Mouse (Mus musculus): Measurements from ENCODE around the gene Plb1.

Plb1 gene

DNA sequence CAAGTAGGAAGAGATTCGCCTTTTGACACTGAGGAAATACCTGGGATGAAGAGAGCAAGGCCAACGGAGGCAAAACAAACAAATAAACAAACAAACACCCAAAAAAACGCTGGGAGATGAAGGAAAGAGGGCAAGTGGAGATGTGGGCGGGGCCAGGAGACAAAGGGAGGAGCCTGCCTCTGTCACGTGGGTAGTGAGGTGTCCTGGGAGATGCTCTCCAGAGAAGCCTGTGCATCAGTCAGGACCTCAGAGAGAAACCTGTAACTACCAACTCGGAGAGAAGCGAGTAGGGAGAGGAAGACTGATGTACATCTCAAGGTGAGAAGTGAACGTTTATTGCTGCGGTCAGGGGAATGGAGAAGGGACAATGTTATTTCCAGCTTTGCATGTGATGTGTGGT is at the start of gene Plb1:
Gene Plb1 (plus strand): TSS at position 235 of the 400 bp plus-strand sequence.
- DNase-seq (ENCODE audit: low spot score in 2 of 2), result no peak

DNA sequence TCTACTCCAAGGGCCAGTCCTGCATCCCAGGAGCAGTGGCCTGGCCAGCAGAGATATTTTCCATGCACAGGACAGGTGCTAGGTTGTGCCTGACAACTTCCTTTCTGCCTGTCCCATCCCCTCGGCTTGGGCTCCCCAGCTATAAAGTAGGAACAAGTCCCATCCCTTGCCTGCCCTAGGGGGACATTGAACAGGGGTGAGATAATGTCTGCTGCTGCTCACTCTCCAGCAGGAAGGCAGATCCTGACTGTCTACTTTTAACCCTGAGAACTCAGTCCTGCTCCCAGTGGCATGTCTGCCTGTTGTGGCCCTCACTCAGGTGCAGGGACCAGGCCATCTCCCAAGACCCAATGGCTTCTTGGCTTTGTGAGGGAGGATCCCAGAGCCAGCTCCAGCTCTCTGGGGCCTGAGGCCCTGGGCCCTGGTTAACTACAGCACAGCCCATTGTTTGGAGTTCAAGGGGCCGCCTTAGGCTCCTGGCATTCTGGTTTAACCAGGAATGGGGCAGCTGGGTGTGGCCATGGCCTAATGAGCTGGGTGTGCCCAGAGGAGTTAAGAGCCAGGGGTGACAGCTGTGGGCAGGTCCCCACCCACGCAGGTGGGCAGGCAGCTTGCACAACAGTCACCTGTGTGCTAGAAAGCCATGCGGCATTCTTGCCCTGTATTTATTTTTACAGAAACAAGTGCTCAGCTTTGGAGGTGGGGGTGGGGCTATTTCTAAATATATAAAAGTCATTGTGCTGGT is 49.5 kb upstream of the Plb1 start:
- no peak for DNase-seq (ENCODE audit: low spot score in 2 of 2)

DNA sequence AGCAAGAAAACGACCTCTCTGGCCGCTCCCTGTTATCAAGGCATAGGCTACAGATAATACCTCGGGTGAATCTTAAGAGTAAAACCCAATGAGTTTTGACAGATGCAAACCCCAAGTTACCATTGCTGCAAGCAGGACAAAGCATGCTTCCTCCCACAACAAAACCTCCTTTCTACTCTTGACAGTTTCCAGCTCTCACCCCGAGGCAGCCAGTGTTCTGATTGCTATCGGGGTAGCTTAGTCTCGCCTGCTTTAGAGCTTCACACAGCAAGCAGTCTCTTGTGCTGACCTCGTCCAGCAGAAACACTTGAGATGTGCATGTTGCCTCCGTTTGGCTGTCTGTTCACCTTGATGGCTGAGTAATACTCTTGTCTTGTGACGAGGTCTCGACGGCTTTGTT is 44.8 kb upstream of the Plb1 start:
- DNase-seq (ENCODE audit: low spot score in 2 of 2), result no peak

DNA sequence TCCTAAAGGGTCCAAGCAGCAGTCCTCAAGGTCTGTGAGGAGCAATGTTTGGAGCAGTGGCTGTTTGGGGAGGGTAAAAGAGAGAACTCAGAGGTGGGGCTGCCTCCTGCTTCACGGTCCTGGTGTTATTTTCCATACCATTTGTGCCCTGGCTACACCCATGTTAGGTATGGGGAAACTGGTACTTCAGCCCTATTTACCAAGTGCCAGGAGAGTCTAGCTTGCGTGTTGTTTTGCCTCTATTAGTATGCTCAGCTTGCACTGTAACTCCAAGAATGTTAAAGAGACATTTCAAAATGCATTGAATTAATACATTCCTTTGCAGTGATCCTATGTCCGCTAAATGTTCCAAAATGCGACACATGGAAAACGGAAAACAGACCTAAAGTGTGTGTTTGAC is 41.2 kb upstream of the Plb1 start:
- DNase-seq (ENCODE audit: low spot score in 2 of 2), result no peak

DNA sequence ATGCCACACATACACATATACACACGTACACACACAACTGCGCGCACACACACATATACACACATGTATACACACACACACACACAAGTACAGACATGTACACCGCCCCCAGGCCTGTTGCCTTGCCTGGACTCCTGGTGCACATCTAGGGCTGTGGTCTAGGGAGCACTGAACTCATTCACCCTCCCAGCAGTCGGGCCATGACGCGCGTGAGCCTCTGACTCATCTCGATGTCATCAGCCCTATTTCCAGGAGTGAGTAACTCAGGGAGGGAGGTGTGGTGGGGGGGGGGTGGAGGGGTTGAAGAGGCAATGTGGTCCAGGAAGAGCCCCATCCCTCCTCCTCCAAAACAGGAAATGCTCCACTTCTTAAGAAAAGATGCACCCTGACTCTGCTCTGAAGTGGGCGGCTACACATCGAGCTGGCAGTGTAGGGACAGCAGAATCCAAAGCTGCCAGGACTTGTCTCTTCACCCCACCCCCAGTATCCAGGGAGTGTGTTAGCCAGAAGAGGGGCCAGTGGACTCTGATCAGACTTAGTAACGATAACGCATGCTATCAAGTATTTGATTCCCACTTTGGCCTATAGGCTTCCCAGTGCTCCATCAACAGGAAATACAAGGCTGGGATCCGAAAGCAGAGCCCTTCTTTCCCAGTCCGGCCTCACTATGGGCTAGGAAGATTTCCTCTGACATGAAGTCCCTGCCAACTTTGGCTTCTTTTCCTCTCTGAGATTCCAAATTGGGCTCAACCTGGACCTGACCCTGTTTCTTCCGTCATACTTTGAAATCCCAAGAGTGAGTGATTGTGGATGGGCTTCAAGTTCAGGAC is 40.3 kb upstream of the Plb1 start:
- no peak for DNase-seq (ENCODE audit: low spot score in 2 of 2)

DNA sequence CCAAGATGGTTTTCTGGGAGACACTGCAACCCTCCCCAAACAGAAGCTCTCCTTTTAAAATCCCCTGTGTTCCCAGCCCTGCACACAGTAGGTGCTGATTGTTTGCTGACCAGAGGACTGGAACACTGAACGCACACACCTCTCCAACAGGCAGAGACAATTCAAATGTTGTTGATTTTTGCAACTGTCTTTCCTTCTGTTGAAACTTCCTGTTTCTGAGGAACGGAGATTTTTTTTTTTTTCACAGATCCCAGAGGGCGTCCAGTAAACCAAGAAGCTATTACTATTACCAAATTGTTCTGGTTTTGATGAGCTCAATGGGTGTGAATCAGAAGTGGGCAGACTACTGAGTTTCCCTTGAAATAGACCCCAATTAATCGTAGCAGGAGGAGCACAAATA is 38.3 kb upstream of the Plb1 start:
- DNase-seq (ENCODE audit: low spot score in 2 of 2), result no peak

DNA sequence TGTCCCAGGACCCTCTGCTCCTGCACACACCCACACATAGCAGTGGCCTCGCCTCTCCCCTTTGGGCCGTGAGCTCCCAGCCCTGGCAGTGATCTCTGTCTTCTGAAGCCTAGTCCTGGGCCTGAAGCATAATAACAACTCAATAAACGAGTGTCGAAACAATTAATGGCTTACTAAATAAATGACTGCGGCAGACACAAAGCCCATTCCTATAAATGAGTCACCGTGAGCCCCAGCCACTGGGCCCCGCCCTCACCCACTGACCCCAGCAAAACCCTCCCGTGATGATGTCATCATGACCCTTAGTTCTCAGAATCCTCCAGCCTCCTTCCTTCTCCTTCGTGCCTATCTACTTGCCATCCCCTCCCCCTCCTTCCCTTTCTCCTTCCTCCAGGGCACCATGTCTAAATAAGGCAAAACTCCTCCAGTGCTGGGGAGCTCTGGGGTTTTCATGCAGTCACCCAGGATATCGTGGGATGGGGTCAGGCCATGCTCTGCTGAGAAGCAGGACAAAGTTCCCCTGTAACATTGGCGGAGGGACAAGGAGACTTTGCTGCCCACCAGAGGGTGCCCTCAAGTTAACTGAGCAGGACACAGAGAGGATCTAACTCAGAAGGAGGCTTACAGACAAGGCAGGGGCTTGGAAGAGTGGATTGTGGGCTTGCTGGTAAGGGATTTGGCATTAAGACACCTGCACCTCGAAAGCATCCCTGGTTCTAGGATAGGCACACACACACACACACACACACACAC is 36.5 kb upstream of the Plb1 start:
- DNase-seq (ENCODE audit: low spot score in 2 of 2), result no peak

DNA sequence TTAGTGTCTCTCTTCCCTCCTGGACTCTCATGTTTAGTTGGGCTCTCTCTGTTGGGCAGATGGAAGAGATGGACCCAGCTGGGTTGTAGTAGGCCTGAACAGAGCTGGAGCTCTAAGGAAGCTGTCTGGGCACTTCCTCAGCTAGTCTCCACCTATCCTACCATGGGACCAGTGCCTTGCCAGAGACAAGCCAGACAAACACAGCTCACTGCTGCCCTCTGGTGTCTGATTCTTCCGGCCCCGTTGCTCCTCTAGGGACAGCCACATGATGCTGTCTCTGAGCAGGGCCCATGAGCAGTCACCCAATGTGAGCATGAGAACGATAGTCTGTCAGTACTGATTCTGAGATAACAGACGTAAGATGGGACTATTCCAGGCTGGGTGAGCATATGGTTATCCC is 34.8 kb upstream of the Plb1 start:
- peak; percentile 85 to 89 for DNase-seq (ENCODE audit: low spot score in 2 of 2)

DNA sequence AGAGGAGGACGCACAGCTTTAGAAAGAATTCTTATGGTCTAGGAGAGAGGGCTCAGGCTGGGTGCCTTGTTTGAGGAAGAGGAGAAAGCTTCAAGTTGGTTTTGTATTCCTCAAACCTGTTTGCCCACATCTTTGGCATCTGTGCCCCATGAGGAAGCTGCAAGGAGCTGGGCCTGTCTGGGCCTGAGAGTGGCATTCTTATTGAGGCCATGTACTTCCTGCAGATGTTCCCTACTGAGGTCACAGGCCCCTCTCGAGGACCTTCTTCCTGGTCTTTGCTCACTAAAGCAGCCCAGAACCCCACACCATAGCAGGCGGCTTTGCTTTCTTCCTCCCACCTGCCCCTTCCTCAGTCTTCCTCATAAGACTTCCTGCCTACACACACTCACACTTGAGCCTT is 33.4 kb upstream of the Plb1 start:
- DNase-seq (ENCODE audit: low spot score in 2 of 2), result no peak

DNA sequence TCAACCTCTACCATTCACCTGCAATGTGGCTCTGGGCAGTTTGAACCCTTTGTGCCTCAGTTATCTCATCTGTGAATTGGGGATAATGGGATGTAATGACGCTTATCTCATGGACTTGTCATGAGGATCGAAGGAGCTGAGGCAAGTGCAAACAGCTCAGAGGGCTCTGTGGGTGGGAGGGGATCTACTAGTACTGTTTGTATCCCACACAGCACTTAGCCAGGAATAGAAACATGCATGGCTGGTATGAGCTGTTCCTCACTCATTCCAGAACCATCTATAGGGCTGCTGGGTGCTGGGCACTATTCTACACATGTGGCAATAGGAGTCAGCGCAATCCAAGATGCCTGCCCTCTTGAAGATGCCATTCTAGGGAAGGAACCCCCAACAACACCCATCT is 32.9 kb upstream of the Plb1 start:
- DNase-seq (ENCODE audit: low spot score in 2 of 2), result no peak

DNA sequence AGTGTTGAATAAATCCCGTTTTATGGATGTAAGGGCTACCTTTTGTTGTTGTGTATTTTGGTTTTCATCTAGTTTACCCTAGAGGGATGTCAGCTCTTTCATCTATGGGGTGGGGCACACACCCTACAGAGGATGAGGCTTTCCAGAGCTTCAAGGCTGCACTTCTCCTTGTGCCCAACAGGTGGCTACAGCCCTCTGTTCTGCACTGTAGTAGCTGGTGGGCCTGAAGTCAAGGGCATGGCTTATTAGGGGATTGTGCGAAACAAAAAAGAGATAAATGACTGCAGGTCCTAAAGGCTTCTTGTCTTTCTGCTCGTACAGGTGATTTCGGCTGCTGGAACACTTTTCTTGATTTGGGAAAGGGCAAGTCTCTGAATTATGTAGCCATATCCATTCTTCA is 27.9 kb upstream of the Plb1 start:
- no peak for DNase-seq (ENCODE audit: low spot score in 2 of 2)

DNA sequence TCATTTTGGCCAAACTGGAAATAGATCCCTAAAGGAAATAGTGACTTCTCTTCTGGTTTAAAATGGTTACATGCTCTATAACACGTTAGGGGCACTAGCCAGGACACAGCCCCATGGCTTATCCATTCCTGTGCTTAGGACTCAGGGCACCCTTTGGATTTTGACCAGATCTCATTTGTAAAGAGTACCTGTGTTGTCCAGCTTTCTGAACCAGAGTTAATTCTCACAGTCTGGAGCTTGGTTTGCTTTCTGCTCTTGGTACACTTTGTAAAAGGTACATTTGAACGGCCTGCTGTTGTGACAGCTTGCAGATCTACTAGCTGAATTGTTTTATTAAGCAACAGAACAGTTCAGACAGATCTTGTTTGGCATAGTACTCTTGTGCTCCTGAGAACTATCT is 25.8 kb upstream of the Plb1 start:
- DNase-seq (ENCODE audit: low spot score in 2 of 2), result no peak

DNA sequence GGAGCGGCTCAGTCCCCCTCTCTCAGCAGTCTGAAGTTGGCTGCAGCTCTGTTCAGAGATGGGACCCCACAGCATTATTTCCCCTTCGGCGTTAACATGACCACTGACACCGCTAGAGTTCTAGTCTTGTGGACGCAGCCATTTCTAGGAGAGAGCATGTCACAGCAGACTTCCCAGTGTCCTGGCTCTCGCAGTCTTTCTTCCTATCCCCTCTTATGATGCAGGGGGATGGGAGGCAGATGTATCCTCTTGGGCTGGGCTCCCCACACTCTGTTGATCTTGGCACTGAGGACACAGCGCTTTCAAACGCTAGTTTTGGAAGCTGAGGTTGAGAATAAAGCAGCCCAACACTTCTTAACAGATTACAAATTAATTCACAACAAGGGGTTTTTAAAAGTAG is 24.0 kb upstream of the Plb1 start:
- no peak for DNase-seq (ENCODE audit: low spot score in 2 of 2)

DNA sequence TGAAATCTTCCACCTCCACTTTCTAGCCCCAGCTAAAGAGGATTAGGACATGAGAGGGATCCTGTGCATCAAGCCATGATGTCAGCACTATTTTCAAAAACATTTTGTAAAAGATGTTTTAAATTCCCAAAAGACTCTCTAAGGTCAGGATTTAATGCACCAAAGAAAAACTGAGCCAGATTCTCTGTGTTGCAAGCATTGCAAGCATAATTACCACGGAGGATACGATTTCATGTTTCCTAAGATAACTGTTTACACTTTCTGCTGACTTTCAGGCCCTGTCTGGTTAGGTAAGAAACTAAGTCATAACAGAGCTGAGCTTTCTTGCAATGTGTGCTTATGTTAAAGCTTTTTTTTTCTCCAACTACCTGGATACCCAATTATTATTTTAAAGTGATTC is 21.5 kb upstream of the Plb1 start:
- no peak for DNase-seq (ENCODE audit: low spot score in 2 of 2)

DNA sequence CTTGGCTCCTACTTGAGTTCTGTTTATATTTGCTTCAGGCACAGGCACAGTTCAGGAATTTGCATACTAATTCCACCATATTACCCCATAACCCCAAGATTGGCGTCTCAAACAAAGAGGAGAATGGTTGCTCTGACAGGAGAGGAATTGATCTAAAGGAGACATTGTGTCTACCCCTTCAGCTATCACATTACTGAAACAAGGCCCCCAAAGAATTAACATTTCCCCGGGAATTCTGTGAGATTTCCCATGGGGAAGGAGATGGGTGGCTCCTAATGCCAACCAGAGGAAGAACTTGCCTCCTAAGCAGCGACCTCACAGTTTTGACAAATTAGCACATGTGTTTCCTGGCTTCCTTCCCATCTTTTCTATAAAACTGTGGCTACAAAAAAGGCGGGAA is 18.8 kb upstream of the Plb1 start:
- no peak for DNase-seq (ENCODE audit: low spot score in 2 of 2)

DNA sequence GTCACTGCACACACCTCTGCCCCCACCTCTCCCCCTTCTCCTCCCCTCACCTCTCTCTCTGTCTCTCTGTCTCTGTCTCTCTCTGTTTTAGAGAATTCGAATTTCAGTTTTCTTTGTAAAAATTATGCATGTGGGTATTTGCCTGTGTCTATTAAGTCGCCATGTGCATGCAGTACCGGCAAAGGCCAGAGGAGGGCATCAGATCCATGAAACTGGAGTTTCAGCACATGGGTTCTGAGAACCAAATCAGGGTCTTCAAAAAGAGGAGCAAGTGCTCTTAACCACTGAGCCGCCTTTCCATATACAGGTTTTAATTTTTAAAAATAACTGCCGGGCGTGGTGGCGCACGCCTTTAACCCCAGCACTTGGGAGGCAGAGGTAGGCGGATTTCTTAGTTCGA is 17.0 kb upstream of the Plb1 start:
- DNase-seq (ENCODE audit: low spot score in 2 of 2), result peak in 1 of 2 experiments; percentile 20

DNA sequence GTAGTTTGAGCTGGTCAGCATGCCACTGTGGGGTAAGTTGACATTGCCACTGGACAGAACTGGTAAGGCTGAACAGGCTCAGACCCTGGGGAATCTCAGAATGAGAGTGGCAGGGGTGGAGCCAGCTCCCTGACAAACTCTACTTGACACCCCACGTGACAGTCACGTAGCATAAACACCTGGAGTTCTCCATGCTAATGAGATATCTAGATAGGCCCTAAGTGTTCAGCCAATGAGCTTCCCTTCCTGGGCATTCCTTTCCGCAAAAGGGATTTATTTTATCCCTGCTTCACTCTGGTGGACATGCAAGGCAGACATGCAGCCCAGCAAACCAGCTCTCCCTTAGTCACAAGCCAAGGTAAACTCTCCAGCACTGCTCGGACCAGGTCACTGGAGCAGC is 16.0 kb upstream of the Plb1 start:
- DNase-seq (ENCODE audit: low spot score in 2 of 2), result no peak

DNA sequence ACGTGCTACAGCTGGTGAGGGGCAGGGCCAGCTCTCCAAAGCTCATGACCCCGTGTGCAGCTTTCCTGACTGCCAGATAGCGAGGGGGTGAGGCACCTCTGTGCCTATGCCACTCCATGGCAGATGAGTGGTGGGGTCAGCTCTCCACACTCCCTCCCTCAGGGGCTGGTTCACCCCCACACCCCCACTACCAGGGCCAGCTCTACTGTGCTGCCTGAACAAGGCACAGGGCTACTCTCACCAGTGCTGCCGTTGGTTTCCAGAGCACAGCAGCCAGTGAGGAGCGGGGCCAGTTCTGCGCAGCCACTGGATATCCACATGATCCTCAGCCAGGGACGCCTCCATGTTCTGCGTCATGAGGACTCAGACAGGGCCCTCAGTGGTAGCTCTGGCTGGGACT is 15.0 kb upstream of the Plb1 start:
- DNase-seq (ENCODE audit: low spot score in 2 of 2), result no peak

DNA sequence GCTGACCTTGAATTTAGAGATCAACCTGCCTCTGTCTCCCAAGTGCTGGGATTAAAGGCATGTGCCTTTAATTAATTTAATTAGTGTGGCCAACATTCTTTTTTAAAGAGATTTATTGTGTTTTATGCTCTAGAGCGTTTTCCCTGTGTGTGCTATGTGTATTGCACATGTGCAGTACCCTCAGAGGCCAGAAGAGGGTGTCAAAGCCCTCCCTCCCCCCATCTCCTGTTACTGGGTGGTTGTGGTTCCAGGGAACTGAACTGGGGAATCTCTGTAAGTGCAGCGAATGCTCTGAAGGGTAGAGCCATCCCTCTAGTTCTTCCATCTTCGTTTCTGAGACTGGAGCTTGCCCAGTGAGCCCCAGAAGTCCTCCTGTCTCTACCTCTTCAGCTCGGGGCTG is 2.1 kb upstream of the Plb1 start:
- DNase-seq (ENCODE audit: low spot score in 2 of 2), result no peak

DNA sequence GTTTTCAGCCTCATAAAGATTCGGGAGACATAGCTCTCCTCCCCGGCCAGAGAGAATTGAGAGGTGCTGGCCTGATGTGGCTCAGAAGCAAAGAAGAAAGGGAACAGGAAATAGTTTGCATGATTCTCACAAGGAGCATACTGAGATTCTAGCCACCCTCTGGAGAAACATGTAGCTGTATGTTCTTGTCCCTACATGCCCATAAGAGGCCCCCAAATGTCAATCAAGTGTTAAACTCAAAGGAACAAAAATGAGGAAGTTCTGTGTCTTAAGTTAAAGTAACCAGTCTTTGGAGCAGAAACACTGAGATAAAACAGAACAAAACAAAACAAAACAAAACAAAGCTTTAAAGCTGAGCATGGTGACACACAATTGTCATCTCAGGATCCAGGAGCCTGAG is 6.8 kb downstream of the Plb1 start:
- no peak for DNase-seq (ENCODE audit: low spot score in 2 of 2)

DNA sequence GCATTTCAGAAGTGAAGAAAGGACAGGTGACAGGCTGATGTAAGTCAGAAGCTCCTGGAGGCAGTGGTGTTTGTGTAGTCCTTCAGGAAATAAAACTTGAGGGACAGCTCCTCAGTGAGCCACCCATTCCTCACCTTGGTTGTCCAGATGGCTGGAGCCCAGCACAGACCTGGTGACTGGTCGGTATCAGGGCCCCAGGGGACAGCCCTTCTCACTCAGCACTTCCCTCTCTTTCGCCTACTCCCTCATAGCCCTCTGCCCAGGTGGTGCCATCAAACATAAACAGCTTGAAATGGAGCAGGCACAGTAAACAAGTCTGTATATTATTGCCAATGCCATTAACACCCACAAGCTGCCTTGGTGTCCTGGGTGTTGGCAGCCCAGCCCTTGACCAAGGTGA is 8.2 kb downstream of the Plb1 start:
- no peak for DNase-seq (ENCODE audit: low spot score in 2 of 2)

DNA sequence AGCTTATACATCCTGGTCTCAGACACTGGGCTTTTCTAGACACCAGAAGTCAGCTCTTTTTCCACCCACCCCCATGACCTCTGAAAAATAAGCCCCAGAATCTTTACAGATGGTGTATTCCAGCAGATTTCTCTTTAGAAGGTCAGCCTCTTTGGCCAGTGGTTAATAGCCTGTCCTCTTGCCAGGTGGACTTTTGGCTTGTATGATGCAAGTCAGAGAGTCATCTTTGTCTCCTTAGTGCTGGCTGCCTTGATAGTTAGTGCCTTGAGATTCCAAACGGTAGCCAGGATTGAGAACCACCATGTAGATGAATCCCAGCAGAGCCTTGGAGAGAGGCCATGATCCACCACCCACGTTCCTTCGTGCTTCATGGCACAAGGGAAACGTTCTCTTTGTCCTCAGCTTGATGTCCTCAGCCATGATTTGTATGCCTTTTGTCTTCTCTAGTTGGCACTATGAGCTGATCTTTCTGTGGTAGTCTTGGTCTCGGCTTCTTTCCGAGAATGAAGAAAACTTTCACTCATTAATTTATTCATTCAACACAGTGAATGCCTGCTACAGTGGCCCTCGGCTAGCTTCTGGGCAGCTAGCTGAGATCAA is 10.9 kb downstream of the Plb1 start:
- DNase-seq (ENCODE audit: low spot score in 2 of 2), result no peak

Measured in frontal cortex, postnatal 25 days (tissue).